Mouse (Mus musculus) stomach, postnatal 0 days (tissue): ENCODE measurements around the gene Tppp2.

Experiments
- CTCF ChIP-seq: IDR thresholded peaks from 2 replicates; pipeline ENCODE4 v1.5.1; 2016; ENCODE audit warnings: antibody characterized with exemption, low read depth, mild to moderate bottlenecking, moderate library complexity
- EP300 ChIP-seq: optimal IDR thresholded peaks from 2 replicates; pipeline ENCODE3; 2016; ENCODE audit warnings: antibody characterized with exemption

GRCm38 (mm10) chr14:51893094-51893794 is 25.0 kb upstream of the Tppp2 start:
- TF ChIP-seq CTCF (no peak), EP300 (no peak)
